Mouse (Mus musculus): ENCODE results near the gene Slfn8. TPM values are rescaled to one million over a fixed set of nuclear protein-coding genes. Genes with fewer than 3 reads are reported as not detected.

Gene Slfn8
- polyA plus RNA-seq, 1 experiment from 2014 or later = 0.19 TPM

GRCm38 (mm10) chr11:82952612-82953542 lies 67.7 kb downstream of the Slfn8 start:
- Histone ChIP-seq H3K27me3 (ENCODE audit: control insufficient read depth, insufficient read depth, low read length) (peaks cover 30% of the 10 kb centered on the region), H3K4me3 (ENCODE audit: low read depth, low read length) (no peak overlapping the region), H3K9ac (ENCODE audit: low read length) (no peak overlapping the region), H3K9me3 (ENCODE audit: control insufficient read depth, low read length) (no peaks in the 10 kb centered on the region), H3K4me1 (ENCODE audit: control insufficient read depth, insufficient read depth, low read length) (peaks cover 2% of the 10 kb centered on the region; the same call in 1 of the 2 replicates), H3K36me3 (ENCODE audit: control insufficient read depth, insufficient read depth, low read length) (no peaks in the 10 kb centered on the region), H3K27ac (ENCODE audit: low read depth, low read length) (no peak overlapping the region), H3K4me2 (ENCODE audit: low read depth) (no peak overlapping the region)
- DNase-seq (ENCODE audit: low spot score) (no peak), ATAC-seq (ENCODE audit: insufficient read depth, low FRiP score, low TSS enrichment) (no peak)
- 71% methylated on average over 9 of the region's 9 CpGs for WGBS

Small RNAs within 50 kb of the gene (microRNA-seq; reads per million reads assigned to microRNA genes)
- gene Gm27598 (not detected), gene Mir7679 (not detected)

Other genes with a start within 250 kb of the Slfn8 start
- gene Lig3, start 239.7 kb downstream of the Slfn8 start, polyA plus RNA-seq (2014; fragmentation: Nextera tagmentation; extraction: Ambion mirVana) = 50.4 and 52.9 TPM in 2 replicates
- 10.2 and 11.9 TPM in 2 replicates for gene Rffl, start 149.6 kb downstream of the Slfn8 start, polyA plus RNA-seq (2014; fragmentation: Nextera tagmentation; extraction: Ambion mirVana)
- 14.8 and 17.9 TPM in 2 replicates for gene Rad51d, start 130.2 kb downstream of the Slfn8 start, polyA plus RNA-seq (2014; fragmentation: Nextera tagmentation; extraction: Ambion mirVana)
- 0.13 and 0.39 TPM in 2 replicates for gene Fndc8, start 128.7 kb downstream of the Slfn8 start, polyA plus RNA-seq (2014; fragmentation: Nextera tagmentation; extraction: Ambion mirVana)
- gene Nle1, start 112.4 kb downstream of the Slfn8 start, polyA plus RNA-seq (2014; fragmentation: Nextera tagmentation; extraction: Ambion mirVana) = 28.8 and 29.9 TPM in 2 replicates
- gene Unc45b, start 110.3 kb downstream of the Slfn8 start, polyA plus RNA-seq (2014; fragmentation: Nextera tagmentation; extraction: Ambion mirVana) = 7.5 and 8.3 TPM in 2 replicates
- gene Slfn5, start 69.5 kb downstream of the Slfn8 start, polyA plus RNA-seq (2014; fragmentation: Nextera tagmentation; extraction: Ambion mirVana) = 0.74 and 0.86 TPM in 2 replicates
- gene Slfn9, start 29.0 kb downstream of the Slfn8 start, polyA plus RNA-seq (2014; fragmentation: Nextera tagmentation; extraction: Ambion mirVana) = 7.2 and 9.8 TPM in 2 replicates
- gene Slfn2, start 44.3 kb upstream of the Slfn8 start, polyA plus RNA-seq (2014; fragmentation: Nextera tagmentation; extraction: Ambion mirVana) = 1.4 and 1.5 TPM in 2 replicates
- gene Slfn1, start 96.0 kb upstream of the Slfn8 start, polyA plus RNA-seq (2014; fragmentation: Nextera tagmentation; extraction: Ambion mirVana) = not detected in 2 replicates
- not detected in 2 replicates for gene Slfn4, start 154.4 kb upstream of the Slfn8 start, polyA plus RNA-seq (2014; fragmentation: Nextera tagmentation; extraction: Ambion mirVana)
- not detected in 2 replicates for gene Slfn3, start 170.5 kb upstream of the Slfn8 start, polyA plus RNA-seq (2014; fragmentation: Nextera tagmentation; extraction: Ambion mirVana)

Data from neural tube, embryonic 11.5 days (tissue).